Mouse (Mus musculus): Measurements from ENCODE around the gene Fam168b.

The Fam168b gene

DNA sequence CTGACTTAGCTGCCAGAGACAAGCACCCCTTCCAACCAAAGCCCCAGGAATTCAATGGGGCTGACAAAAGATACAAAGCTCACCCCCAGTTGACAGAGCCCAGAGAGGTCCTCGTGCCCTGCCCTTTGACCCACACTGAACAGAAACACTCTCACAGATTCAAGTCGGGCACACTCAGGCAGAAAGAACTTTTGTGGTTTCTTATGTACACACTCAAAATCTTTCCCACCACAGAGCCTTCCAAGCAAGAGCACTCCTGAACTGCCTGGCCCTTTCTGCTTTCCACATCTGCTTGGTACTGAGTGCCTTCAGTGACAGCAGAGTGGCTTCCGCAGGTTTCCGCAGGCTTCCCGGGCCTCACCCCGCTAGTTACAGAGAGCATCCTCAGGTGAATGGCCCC lies 27.0 kb downstream of the Fam168b start:
- no peak for DNase-seq (ENCODE audit: low read depth in 1 of 2, low spot score in 2 of 2)

DNA sequence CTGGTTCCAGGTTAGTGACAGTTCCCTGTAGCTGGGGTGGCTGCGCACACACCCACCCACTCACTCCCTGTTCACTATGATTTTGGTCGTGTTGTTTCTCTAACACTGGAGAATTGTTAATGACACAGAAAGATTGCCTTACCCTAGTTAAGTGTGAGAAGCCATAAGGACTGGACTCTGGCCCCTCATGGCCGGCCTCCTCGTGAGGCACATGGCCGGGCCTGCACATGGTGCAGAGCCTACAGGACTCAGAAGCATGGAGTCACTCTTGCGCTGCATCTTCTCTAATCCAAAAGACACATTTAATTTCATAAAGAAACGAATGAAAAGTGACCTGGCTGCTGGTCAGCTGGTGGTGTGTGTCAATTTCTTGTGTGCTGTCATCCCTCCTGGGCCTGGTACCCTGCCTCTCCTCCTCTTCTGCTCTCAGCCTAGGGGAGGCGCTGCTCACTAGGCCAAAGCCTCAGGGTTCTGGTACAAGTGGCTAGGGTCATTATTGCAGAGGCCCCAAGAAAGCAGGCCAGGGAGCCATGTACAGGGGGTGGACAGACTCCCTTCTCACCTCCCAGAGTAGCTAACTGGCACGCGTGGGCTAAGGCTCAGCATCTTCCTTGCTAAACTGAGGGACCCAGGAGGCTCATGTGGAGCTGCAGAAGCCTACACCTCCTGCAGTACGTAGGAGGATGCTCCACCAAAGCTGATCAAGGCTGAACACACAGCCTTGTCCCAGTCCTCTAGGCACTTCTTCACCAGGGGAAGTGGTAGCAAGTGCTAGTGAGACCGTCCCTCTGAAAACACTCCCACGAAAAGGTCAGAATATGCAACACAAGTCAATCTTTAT lies 30.2 kb downstream of the Fam168b start:
- DNase-seq (ENCODE audit: low read depth in 1 of 2, low spot score in 2 of 2): no peak

GRCm38 (mm10) chr1:34811581-34811980 lies 31.3 kb downstream of the Fam168b start:
- DNase-seq (ENCODE audit: low read depth in 1 of 2, low spot score in 2 of 2): no peak

DNA sequence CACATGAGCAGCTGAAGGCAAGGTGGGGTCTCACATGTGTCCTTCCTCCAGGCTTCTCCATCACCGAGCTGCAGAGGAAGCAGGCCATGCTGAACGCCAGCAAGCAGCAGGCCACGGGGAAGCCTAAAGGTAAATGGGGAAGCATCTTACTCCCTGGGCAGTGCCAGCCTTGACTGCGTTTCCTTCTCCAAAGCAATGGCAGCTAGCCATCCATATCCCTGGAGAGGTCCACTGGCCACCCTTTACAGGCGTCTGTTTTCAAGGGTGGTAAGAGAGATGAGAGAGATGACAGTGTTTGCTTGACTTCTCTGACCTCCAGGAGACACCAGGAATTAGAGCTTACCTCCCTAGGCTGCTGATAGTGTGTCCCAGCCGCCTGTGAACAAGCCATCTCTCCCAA lies 31.8 kb downstream of the Fam168b start:
- DNase-seq (ENCODE audit: low read depth in 1 of 2, low spot score in 2 of 2): no peak

GRCm38 (mm10) chr1:34810293-34810692 lies 32.6 kb downstream of the Fam168b start:
- no peak for DNase-seq (ENCODE audit: low read depth in 1 of 2, low spot score in 2 of 2)

DNA sequence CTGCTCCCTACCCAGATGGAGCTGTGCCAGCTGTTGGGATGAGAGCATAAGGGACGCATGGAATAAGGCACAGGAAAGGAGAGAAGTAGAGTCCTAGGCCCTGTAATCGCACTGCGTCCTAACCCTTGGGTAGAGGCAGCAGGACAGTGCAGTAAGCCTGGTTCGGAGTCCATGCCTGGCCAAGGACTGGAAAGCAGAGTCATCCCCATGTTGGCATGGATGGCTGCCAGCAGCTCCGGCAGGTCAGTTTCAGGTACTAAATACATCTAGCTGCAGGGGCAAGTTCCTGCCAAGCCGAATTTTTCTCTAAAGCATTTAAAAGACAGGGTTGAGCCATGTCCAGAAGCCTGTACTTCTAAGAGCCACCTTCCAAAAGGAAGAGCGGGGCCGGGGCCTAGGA lies 34.4 kb downstream of the Fam168b start:
- no peak for DNase-seq (ENCODE audit: low read depth in 1 of 2, low spot score in 2 of 2)

DNA sequence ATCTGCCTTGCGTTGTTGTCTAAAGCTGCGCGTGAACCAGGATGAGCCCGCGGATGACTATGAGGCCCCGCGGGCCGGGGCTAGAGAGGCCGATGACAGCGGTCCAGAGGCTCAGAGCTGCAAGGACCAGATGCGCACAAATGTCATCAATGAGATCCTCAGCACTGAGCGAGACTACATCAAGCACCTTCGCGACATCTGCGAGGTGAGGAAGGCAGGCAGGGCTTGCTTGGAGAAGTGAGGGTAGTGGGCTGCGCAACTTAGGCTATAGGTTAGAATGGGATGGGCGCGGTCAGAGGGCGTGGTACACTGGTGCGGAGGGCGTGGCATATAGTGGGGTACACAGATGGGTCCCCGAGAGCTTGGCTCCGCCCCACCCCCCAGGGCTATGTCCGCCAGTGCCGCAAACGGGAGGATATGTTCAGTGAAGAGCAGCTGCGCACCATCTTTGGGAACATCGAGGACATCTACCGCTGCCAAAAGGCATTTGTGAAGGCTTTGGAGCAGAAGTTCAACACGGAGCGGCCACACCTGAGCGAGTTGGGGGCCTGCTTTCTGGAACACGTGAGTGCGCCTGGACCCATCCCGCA lies 36.8 kb downstream of the Fam168b start:
- no peak for DNase-seq (ENCODE audit: low read depth in 1 of 2, low spot score in 2 of 2)

DNA sequence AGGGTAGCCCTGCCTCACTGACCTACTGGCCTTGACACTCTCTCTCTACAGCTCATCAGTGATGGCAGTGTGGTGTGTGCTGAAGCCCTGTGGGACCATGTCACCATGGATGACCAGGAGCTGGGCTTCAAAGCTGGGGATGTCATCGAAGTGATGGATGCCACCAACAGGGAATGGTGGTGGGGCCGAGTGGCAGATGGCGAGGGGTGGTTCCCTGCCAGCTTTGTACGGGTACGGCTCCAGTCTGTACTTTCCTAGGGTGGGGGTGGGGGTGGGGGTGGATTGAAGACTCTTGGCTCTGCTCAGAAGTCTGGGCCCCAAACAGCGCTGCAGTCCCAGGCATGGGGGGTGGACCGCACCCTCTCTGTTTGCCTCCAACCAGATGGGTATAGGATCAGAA lies 38.0 kb downstream of the Fam168b start:
- DNase-seq (ENCODE audit: low read depth in 1 of 2, low spot score in 2 of 2): no peak

DNA sequence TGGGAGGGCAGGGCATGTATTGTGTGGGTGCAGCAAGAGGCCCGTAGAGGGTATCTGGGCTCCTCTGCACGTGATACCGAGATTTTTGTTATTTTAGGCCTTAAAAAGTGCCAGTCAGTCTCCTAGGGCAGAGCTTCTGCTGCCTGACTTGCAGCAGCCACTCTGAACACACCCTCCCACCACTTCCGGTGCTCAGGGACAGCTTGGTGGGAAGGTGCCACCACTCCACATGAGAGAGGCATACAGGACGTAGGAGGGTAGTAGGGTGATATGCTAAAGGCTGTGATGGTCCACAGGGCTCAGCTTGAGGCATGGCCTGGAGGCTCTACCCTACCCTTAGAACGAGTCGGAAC lies 40.6 kb downstream of the Fam168b start:
- DNase-seq (ENCODE audit: low read depth in 1 of 2, low spot score in 2 of 2): no peak

DNA sequence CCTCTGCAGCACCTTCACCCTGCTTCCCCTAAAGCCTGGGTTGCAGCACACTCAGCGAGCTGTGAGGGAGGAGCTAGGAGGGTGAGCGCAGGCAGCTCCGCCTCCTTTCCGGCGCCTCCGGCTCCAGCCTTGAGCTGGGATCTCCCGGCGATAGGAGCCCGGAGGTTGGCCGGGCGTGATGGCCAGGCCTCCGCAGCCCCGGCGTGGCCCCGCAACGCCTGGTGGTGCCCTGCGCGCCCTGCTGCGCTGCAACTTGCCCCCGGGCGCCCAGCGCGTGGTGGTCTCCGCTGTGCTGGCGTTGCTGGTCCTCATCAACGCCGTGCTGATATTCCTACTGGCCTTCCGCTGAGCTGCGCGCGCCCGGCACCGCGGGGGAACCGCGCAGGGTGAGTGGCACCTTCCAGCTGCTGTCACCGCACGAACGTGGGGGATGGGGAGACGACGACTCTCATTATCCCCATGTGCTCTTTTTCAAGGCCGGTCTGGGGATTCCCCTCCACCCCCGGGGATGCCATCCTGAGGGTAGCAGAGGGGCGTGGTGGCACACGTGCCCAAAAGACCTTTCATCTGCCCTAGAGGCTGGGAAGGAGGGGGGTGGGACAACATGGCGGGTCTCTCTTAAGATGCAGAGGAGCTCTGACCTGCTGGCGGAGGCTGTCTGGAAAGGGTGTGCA lies 41.1 kb downstream of the Fam168b start:
- peak in 1 of 2 experiments; percentile 51 for DNase-seq (ENCODE audit: low read depth in 1 of 2, low spot score in 2 of 2)

GRCm38 (mm10) chr1:34799140-34799539 lies 43.7 kb downstream of the Fam168b start:
- no peak for DNase-seq (ENCODE audit: low read depth in 1 of 2, low spot score in 2 of 2)

DNA sequence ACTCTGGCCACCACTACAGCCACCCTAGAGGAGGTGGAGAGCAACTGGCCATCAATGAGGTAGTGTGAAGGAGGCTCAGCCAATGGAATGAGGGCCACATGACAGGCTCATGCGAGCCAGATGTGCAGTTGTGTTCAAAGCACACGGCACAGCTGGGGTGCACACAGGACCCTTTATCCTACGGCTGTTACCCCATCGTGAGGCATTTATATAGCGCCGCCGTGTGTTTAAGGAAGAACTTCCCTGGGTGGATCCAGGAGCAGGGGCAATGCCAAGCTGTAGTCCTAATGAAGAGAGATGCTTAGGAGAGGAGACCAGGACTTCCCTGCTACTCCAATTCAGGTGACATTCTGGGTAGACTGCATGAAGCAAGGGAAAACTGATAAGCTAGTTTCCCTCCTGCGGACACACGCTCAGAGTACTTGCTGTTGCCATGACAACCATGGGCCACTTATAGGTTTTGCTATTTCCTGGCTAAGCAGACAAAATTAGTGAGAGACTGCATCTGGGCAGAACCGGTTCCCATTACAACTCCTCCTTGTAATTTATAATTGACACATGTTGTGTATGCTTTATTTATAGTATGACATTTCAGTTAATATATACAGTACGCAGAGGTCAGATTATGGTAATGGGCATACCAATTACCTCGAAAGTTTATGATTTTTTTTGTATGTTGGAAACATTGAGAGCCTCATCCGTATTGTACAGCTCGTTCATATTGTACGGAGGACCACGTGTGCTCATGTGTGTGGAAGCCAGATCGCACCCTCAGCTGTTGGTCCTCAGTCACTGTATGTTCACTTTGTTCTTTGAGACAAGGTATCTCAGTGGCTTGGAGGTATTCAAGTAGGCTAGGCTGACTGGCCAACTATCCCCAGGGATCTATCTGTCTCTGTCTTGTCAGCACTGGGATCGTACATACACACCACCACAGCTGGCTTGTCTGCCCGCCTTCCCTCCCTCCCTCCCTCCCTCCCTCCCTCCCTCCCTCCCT lies 49.3 kb downstream of the Fam168b start:
- no peak for DNase-seq (ENCODE audit: low read depth in 1 of 2, low spot score in 2 of 2)

DNA sequence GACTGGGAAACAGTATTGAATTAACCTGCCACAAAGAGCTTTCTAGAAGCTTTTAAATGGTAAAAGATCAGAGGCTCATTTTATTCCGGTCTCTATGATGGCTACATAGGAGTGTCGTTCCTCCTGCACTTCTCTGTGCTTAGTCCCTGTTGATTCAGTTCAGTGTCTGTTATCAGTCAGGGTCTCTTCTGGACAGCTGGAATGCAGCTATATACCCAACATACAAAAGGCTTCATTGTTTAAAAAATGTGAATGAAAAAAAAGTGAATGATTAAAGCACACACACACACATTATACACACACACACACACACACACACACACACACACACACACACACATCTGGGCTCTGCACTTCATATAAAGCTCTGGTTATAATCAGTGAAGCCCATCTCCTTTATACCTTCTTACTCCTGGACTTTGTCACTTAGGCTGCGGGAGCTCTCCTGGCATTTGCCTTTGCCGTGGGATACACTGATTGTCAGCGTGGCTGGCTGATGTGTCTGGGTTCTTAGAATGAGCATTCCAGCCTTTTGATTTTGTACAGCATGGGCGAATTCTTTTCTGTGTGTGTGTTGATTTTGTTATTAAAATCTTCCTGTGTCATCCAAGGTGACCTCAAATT lies 59.2 kb downstream of the Fam168b start:
- no peak for DNase-seq (ENCODE audit: low read depth in 1 of 2, low spot score in 2 of 2)

- no peak for DNase-seq (ENCODE audit: low read depth in 1 of 2, low spot score in 2 of 2)
These were observed 67.0 kb downstream of the Fam168b start for GRCm38 (mm10) chr1:34775870-34776269.

DNA sequence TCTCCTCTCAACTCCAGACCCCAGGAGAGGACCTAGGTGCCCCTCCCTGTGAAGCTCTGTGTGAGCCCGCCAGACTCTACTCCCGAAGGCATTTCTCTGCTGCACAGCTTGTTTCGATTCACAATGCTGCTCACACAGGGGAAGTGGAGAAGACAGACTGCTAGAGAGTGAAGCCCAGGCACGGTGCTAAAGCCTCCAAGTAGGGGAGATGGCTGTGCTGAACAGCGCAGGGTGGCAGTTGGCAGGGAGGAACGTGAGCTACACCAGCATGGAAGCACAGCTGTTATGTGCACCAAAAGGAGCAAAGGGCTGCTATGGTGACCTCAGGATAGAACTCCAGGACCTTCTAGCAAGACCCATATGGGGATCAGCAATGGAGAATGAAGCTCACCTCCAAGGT lies 74.0 kb downstream of the Fam168b start:
- DNase-seq (ENCODE audit: low read depth in 1 of 2, low spot score in 2 of 2): no peak

- DNase-seq (ENCODE audit: low read depth in 1 of 2, low spot score in 2 of 2): no peak
These were observed 75.0 kb downstream of the Fam168b start for GRCm38 (mm10) chr1:34767851-34768250.

GRCm38 (mm10) chr1:34766899-34767298 lies 76.0 kb downstream of the Fam168b start:
- no peak for DNase-seq (ENCODE audit: low read depth in 1 of 2, low spot score in 2 of 2)
